In the genomic region with DNA sequence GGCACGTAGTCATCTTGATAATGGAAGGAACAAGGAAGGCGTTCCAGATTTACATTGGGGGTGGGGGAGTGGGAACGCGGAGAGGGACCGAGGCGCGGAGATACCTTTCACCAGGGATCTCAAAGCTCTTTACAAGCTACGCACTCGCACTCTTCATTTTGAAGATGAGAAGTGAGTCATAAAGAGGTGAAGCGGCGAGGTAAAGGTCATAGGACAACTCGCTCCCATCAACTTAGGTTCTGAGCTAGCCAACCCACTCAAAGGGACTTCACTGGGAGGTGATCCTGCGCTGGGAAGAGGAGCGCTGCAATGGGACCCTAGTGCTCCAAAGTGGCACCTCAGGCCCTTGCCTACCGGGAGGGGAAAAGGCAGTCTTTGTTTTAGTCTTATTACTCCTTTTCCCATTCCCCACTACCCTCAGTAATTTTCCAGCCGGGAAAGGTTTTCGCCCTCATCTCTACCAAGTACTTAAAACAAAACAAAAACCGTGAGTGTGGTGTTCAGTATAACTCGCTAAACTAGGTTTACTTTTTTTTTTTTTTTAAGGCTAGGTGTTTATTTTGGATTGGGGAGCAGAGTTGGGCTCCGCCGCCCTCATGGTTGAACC, we compare ENCODE assay signal across 9 mouse cellular contexts. TPM values are rescaled to one million over a fixed set of nuclear protein-coding genes. Genes with fewer than 3 reads are reported as not detected.
DNase-seq lines count a peak whose midpoint lies in the region; ATAC-seq and TF ChIP-seq lines count a peak whose summit lies in the region.
"Had no signal": no experiment of that assay in that cellular context is flagged by ENCODE, and none has a peak within 500 bp of the region (broad histone marks: within the 10 kb centered on the region; RNA-seq: fewer than 3 reads in every experiment).

No protein-coding gene starts in this region.

- TF ChIP-seq POLR2A in ES-Bruce4 (IDR thresholded peaks at IDR 0.05; ENCODE audit: insufficient read depth, low read length): no peak

- no peak for TF ChIP-seq CTCF in ES-Bruce4 (IDR thresholded peaks at IDR 0.05; ENCODE audit: low read depth, low read length)
- TF ChIP-seq CTCF in stomach, postnatal 0 days (IDR thresholded peaks at IDR 0.05; ENCODE audit: low read depth): no peak; the same call in 1 of the 2 replicates

- 1% methylated on average over 21 of the region's 21 CpGs for WGBS in heart, embryonic 11.5 days (ENCODE audit: insufficient replicate concordance)
- WGBS in forebrain, embryonic 15.5 days: 2% methylated on average over 21 of the region's 21 CpGs
- under 1% methylated on average over 21 of the region's 21 CpGs for WGBS in liver, embryonic 11.5 days
- WGBS in stomach, postnatal 0 days: 0% methylated on average over 21 of the region's 21 CpGs

- H3K27me3 ChIP-seq in heart, embryonic 11.5 days (ENCODE audit: control insufficient read depth, insufficient read depth, low read length): peaks cover 9% of the 10 kb centered on the region
- no peaks in the 10 kb centered on the region for H3K27me3 ChIP-seq in ES-Bruce4 (ENCODE audit: control insufficient read depth, insufficient read depth, low read length, poor library complexity, severe bottlenecking)
- H3K27me3 ChIP-seq in forebrain, embryonic 15.5 days: peaks cover 18% of the 10 kb centered on the region
- H3K27me3 ChIP-seq in liver, embryonic 11.5 days (replicated peaks; ENCODE audit: control insufficient read depth, insufficient read depth, low read length): peaks cover 68% of the 10 kb centered on the region
- no peaks in the 10 kb centered on the region for H3K27me3 ChIP-seq in stomach, postnatal 0 days (ENCODE audit: control insufficient read depth, insufficient read depth, low read length)

- no peaks in the 10 kb centered on the region for H3K9me3 ChIP-seq in heart, embryonic 11.5 days (replicated peaks; ENCODE audit: control insufficient read depth, low read length)
- H3K9me3 ChIP-seq in ES-Bruce4 (replicated peaks; ENCODE audit: control insufficient read depth, insufficient read depth, low read length, poor library complexity, severe bottlenecking): no peaks in the 10 kb centered on the region
- no peaks in the 10 kb centered on the region for H3K9me3 ChIP-seq in forebrain, embryonic 15.5 days
- H3K9me3 ChIP-seq in liver, embryonic 11.5 days (ENCODE audit: control insufficient read depth, low read length): no peaks in the 10 kb centered on the region
- no peaks in the 10 kb centered on the region for H3K9me3 ChIP-seq in stomach, postnatal 0 days (ENCODE audit: control insufficient read depth, low read length)

- H3K4me2 ChIP-seq in heart, embryonic 11.5 days: peak overlapping the region; percentile 96
- H3K4me2 ChIP-seq in forebrain, embryonic 15.5 days (replicated peaks): peak overlapping the region; percentile 93
- H3K4me2 ChIP-seq in liver, embryonic 11.5 days: peak overlapping the region; percentile 97
- peak overlapping the region; percentile 71 for H3K4me2 ChIP-seq in stomach, postnatal 0 days (replicated peaks; ENCODE audit: low read depth)

- no peaks in the 10 kb centered on the region for H3K36me3 ChIP-seq in heart, embryonic 11.5 days (ENCODE audit: control insufficient read depth, insufficient read depth, low read length)
- H3K36me3 ChIP-seq in ES-Bruce4 (ENCODE audit: control insufficient read depth, insufficient read depth, low read length, poor library complexity, severe bottlenecking): peaks cover 19% of the 10 kb centered on the region
- H3K36me3 ChIP-seq in forebrain, embryonic 15.5 days: no peaks in the 10 kb centered on the region
- no peaks in the 10 kb centered on the region for H3K36me3 ChIP-seq in liver, embryonic 11.5 days (ENCODE audit: control insufficient read depth, insufficient read depth, low read length)
- peaks cover 2% of the 10 kb centered on the region; the same call in 1 of the 2 replicates for H3K36me3 ChIP-seq in stomach, postnatal 0 days (ENCODE audit: control insufficient read depth, insufficient read depth, low read length)

- no peak for DNase-seq in heart, postnatal 36 days
- DNase-seq in liver, embryonic 11.5 days (ENCODE audit: low spot score): peak; percentile 42
- no peak for DNase-seq in stomach, postnatal 0 days (ENCODE audit: low spot score)
- DNase-seq in left cerebral cortex, postnatal 36 days (ENCODE audit: low spot score in 2 of 2): no peak
- no peak for DNase-seq in left cerebral cortex, adult 11 months (ENCODE audit: low spot score)

- peak overlapping the region; percentile 78 for H3K9ac ChIP-seq in heart, embryonic 11.5 days (ENCODE audit: low read depth, low read length)
- peak overlapping the region; percentile 79 for H3K9ac ChIP-seq in ES-Bruce4 (ENCODE audit: low read depth, poor library complexity, severe bottlenecking)
- peak overlapping the region; percentile 72 for H3K9ac ChIP-seq in forebrain, embryonic 15.5 days (replicated peaks)
- peak overlapping the region; percentile 61; the same call in 1 of the 2 replicates for H3K9ac ChIP-seq in liver, embryonic 11.5 days (ENCODE audit: low read depth, low read length)
- H3K9ac ChIP-seq in stomach, postnatal 0 days (ENCODE audit: low read length): peak overlapping the region; percentile 87

- ATAC-seq in heart, embryonic 11.5 days (replicated peaks; ENCODE audit: insufficient number of reproducible peaks, low FRiP score, low TSS enrichment): no peak
- peak; percentile 8; the same call in 1 of the 2 replicates for ATAC-seq in forebrain, embryonic 15.5 days (replicated peaks)
- no peak for ATAC-seq in liver, embryonic 11.5 days (replicated peaks; ENCODE audit: low FRiP score)
- no peak for ATAC-seq in stomach, postnatal 0 days (ENCODE audit: low FRiP score, low TSS enrichment)

- intact Hi-C loops in heart, postnatal 36 days (cut with DNase I): loop anchor here (5.0 to 10.0 kb wide), 7 partner anchors 69 to 959 kb away; partner anchors contain the start of gene Rad23b
- intact Hi-C loops in left cerebral cortex, postnatal 36 days (cut with DNase I): loop anchor here (5.0 to 10.0 kb wide), 4 partner anchors 212 to 959 kb away; no protein-coding TSS in a partner anchor

- peak overlapping the region; percentile 84 for H3K27ac ChIP-seq in heart, embryonic 11.5 days (ENCODE audit: low read depth, low read length)
- no peak overlapping the region for H3K27ac ChIP-seq in ES-Bruce4 (ENCODE audit: insufficient read depth, low read length)
- H3K27ac ChIP-seq in forebrain, embryonic 15.5 days (replicated peaks): peak overlapping the region; percentile 92
- H3K27ac ChIP-seq in liver, embryonic 11.5 days (ENCODE audit: low read depth, low read length): no peak overlapping the region
- H3K27ac ChIP-seq in stomach, postnatal 0 days (replicated peaks): peak overlapping the region; percentile 99

- H3K4me3 ChIP-seq in heart, embryonic 11.5 days (ENCODE audit: low read depth, low read length): peak overlapping the region; percentile 64
- H3K4me3 ChIP-seq in ES-Bruce4 (ENCODE audit: low read depth, low read length): peak overlapping the region; percentile 77
- peak overlapping the region; percentile 68 for H3K4me3 ChIP-seq in forebrain, embryonic 15.5 days
- H3K4me3 ChIP-seq in liver, embryonic 11.5 days (ENCODE audit: low read depth, low read length): peak overlapping the region; percentile 63
- peak overlapping the region; percentile 85 for H3K4me3 ChIP-seq in stomach, postnatal 0 days (ENCODE audit: low read depth, low read length)

- H3K4me1 ChIP-seq in heart, embryonic 11.5 days (ENCODE audit: control insufficient read depth, insufficient read depth, low read length): peaks cover 2% of the 10 kb centered on the region
- H3K4me1 ChIP-seq in ES-Bruce4 (ENCODE audit: control insufficient read depth, insufficient read depth, low read length): peaks cover 2% of the 10 kb centered on the region
- H3K4me1 ChIP-seq in forebrain, embryonic 15.5 days: peaks cover 31% of the 10 kb centered on the region
- peaks cover 4% of the 10 kb centered on the region for H3K4me1 ChIP-seq in liver, embryonic 11.5 days (replicated peaks; ENCODE audit: control insufficient read depth, insufficient read depth, low read length)
- H3K4me1 ChIP-seq in stomach, postnatal 0 days (replicated peaks; ENCODE audit: control insufficient read depth, insufficient read depth): no peaks in the 10 kb centered on the region

- no peak for TF ChIP-seq EP300 in ES-Bruce4 (IDR thresholded peaks at IDR 0.05; ENCODE audit: insufficient read depth, low read depth, low read length)
- no peak for TF ChIP-seq EP300 in stomach, postnatal 0 days (optimal IDR thresholded peaks at IDR 0.05)

RNA-seq across cellular contexts. Expression of gene Klf4, which starts 1.0 kb away (rescaled TPM):
- 3.3 and 4.0 TPM in 2 replicates for polyA plus RNA-seq in heart, embryonic 11.5 days (2014; fragmentation: Nextera tagmentation; extraction: Ambion mirVana)
- 10 to 100 TPM; 29.7 to 42.3 TPM for total RNA-seq in heart, postnatal 36 days (2021)
- polyA plus RNA-seq in ES-Bruce4 (2011; ENCODE audit: insufficient read depth, insufficient read length, low read depth, missing spikeins): 59.2 and 63.3 TPM in 2 replicates
- polyA plus RNA-seq in forebrain, embryonic 15.5 days (2015; fragmentation: Nextera tagmentation; extraction: Ambion mirVana): 1.6 and 1.9 TPM in 2 replicates
- 0.97 and 1.1 TPM in 2 replicates for polyA plus RNA-seq in liver, embryonic 11.5 days (2014; fragmentation: Nextera tagmentation; extraction: Ambion mirVana)
- 87.8 and 99.3 TPM in 2 replicates for polyA plus RNA-seq in stomach, postnatal 0 days (2015; fragmentation: Nextera tagmentation; extraction: Ambion mirVana)
- 1 to 10 TPM; 5.4 to 7.6 TPM for total RNA-seq in left cerebral cortex, postnatal 36 days (2021)
- total RNA-seq: MEL had no signal

Comparison
In these comparisons a context has a peak if more than half of its experiments do, and no peak if none do; other contexts are left out.
1. H3K27ac ChIP-seq: peak in heart, embryonic 11.5 days (single experiment), forebrain, embryonic 15.5 days (single experiment) and stomach, postnatal 0 days (single experiment); none in ES-Bruce4 (single experiment) and liver, embryonic 11.5 days (single experiment).
2. RNA of gene Klf4, which starts 1.0 kb away (polyA plus RNA-seq): 87.8 to 99.3 TPM in stomach, postnatal 0 days and 59.2 to 63.3 TPM in ES-Bruce4; 3.3 to 4.0 TPM in heart, embryonic 11.5 days, 1.6 to 1.9 TPM in forebrain, embryonic 15.5 days and 0.97 to 1.1 TPM in liver, embryonic 11.5 days; every median in the first group is over 10 times any median in the second.
3. Peak in every context shown above with its lines, with median percentiles within 50 percentile points of each other: H3K4me2 ChIP-seq, H3K4me3 ChIP-seq and H3K9ac ChIP-seq.